Mouse (Mus musculus): ENCODE results near the gene P2rx4. TPM values are rescaled to one million over a fixed set of nuclear protein-coding genes. Genes with fewer than 3 reads are reported as not detected.

Gene P2rx4
- total and polyA plus RNA-seq, 2 experiments from 2014 or later: 22.3 to 54.2 TPM

GRCm38 (mm10) chr5:122687391-122687790, 20.0 kb upstream of the P2rx4 start:
- TF ChIP-seq CTCF (IDR thresholded peaks at IDR 0.05; ENCODE audit: low read depth) (no peak), EP300 (IDR thresholded peaks at IDR 0.05; ENCODE audit: low read depth) (no peak)
- H3K9me3 ChIP-seq (replicated peaks; ENCODE audit: control insufficient read depth, low read length): no peaks in the 10 kb centered on the region
- H3K9ac ChIP-seq (replicated peaks; ENCODE audit: low read depth, low read length): no peak overlapping the region
- ATAC-seq (ENCODE audit: insufficient read depth, low read depth): no peak
- no peak overlapping the region for H3K4me3 ChIP-seq (ENCODE audit: low read depth, low read length)
- no peak overlapping the region for H3K27ac ChIP-seq (ENCODE audit: low read depth)
- no peaks in the 10 kb centered on the region for H3K36me3 ChIP-seq (replicated peaks; ENCODE audit: control insufficient read depth, insufficient read depth, low read length)
- H3K4me2 ChIP-seq (ENCODE audit: low read depth, low read length): no peak overlapping the region
- no peak for DNase-seq (ENCODE audit: low spot score)
- H3K27me3 ChIP-seq (ENCODE audit: control insufficient read depth, insufficient read depth, low read length): no peaks in the 10 kb centered on the region
- WGBS: 70% methylated on average over 4 of the region's 4 CpGs
- H3K4me1 ChIP-seq (ENCODE audit: control insufficient read depth, insufficient read depth): no peaks in the 10 kb centered on the region

DNA sequence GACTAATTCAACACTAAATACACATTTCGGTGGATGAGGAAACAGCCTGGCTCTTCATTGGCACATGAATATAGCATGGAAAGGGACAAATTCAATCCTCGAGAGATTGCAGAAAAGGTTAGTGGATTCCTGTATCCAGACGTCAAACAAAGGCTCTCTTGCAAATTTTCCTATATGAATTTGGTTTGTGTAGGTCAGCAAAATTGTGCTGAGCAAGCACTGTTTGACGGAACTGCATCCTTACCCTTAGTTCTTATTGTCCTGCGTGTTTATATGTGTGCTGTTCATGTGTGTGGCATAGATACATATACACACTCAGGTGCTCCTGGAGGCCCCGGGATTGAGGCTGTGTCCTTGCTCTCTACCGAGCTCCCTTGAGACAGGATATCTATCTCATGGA, 18.2 kb upstream of the P2rx4 start:
- Histone ChIP-seq H3K36me3 (replicated peaks; ENCODE audit: control insufficient read depth, insufficient read depth, low read length) (no peaks in the 10 kb centered on the region), H3K4me1 (ENCODE audit: control insufficient read depth, insufficient read depth) (no peaks in the 10 kb centered on the region), H3K4me3 (ENCODE audit: low read depth, low read length) (no peak overlapping the region), H3K9me3 (replicated peaks; ENCODE audit: control insufficient read depth, low read length) (no peaks in the 10 kb centered on the region), H3K27me3 (ENCODE audit: control insufficient read depth, insufficient read depth, low read length) (no peaks in the 10 kb centered on the region), H3K4me2 (ENCODE audit: low read depth, low read length) (no peak overlapping the region), H3K9ac (replicated peaks; ENCODE audit: low read depth, low read length) (no peak overlapping the region), H3K27ac (ENCODE audit: low read depth) (no peak overlapping the region)
- WGBS: 85% methylated on average over 7 of the region's 7 CpGs
- ATAC-seq (ENCODE audit: insufficient read depth, low read depth) (no peak), DNase-seq (ENCODE audit: low spot score) (no peak)
- no peak for TF ChIP-seq CTCF (IDR thresholded peaks at IDR 0.05; ENCODE audit: low read depth)
- no peak for TF ChIP-seq EP300 (IDR thresholded peaks at IDR 0.05; ENCODE audit: low read depth)

GRCm38 (mm10) chr5:122690486-122690885, 16.9 kb upstream of the P2rx4 start:
- H3K9me3 ChIP-seq (replicated peaks; ENCODE audit: control insufficient read depth, low read length): no peaks in the 10 kb centered on the region
- no peaks in the 10 kb centered on the region for H3K4me1 ChIP-seq (ENCODE audit: control insufficient read depth, insufficient read depth)
- H3K9ac ChIP-seq (replicated peaks; ENCODE audit: low read depth, low read length): no peak overlapping the region
- H3K36me3 ChIP-seq (replicated peaks; ENCODE audit: control insufficient read depth, insufficient read depth, low read length): no peaks in the 10 kb centered on the region
- no peaks in the 10 kb centered on the region for H3K27me3 ChIP-seq (ENCODE audit: control insufficient read depth, insufficient read depth, low read length)
- H3K4me2 ChIP-seq (ENCODE audit: low read depth, low read length): no peak overlapping the region
- 51% methylated on average over 6 of the region's 6 CpGs for WGBS
- no peak overlapping the region for H3K4me3 ChIP-seq (ENCODE audit: low read depth, low read length)
- ATAC-seq (ENCODE audit: insufficient read depth, low read depth) (no peak), DNase-seq (ENCODE audit: low spot score) (no peak)
- H3K27ac ChIP-seq (ENCODE audit: low read depth): no peak overlapping the region
- TF ChIP-seq CTCF (IDR thresholded peaks at IDR 0.05; ENCODE audit: low read depth): no peak
- TF ChIP-seq EP300 (IDR thresholded peaks at IDR 0.05; ENCODE audit: low read depth): no peak

DNA sequence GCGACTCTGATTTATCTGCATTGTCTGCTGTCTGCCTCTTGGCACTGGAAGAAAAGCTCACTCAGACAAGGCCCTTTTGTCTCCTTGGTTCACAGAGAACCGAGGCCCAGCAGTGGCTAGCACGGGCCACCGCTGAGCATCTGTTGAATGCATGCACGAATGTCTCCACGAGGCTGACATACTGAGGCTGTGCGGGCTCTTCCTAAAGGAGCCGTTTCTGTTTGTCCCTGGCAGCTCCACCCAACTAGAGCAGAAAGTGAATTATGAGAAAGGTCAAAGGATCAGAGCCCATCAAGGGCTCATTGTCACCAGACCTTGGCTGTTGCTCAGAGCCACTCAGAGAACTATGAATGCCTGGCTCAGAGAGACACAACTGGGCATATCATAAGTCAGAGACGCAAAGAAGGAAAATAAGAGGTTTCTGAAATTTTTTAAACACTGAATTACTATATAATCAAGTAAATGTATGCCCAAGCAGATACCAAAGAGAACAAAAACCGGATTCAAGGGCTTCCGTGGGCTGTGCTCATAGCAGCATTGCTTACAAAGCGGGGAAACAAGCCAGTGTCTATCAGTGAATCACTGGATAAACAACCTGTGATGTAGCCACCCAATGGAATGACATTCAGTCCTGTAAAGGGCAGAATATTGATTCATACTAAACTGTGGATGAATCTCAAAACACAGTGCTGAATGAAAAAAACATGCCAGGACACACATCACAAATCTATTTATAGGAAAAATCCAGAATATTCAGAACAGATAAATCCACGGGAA, 13.7 kb upstream of the P2rx4 start:
- H3K36me3 ChIP-seq (replicated peaks; ENCODE audit: control insufficient read depth, insufficient read depth, low read length): no peaks in the 10 kb centered on the region
- no peak overlapping the region for H3K9ac ChIP-seq (replicated peaks; ENCODE audit: low read depth, low read length)
- H3K4me2 ChIP-seq (ENCODE audit: low read depth, low read length): no peak overlapping the region
- H3K4me1 ChIP-seq (ENCODE audit: control insufficient read depth, insufficient read depth): no peaks in the 10 kb centered on the region
- H3K27me3 ChIP-seq (ENCODE audit: control insufficient read depth, insufficient read depth, low read length): no peaks in the 10 kb centered on the region
- H3K4me3 ChIP-seq (ENCODE audit: low read depth, low read length): no peak overlapping the region
- H3K9me3 ChIP-seq (replicated peaks; ENCODE audit: control insufficient read depth, low read length): no peaks in the 10 kb centered on the region
- DNase-seq (ENCODE audit: low spot score) (no peak), ATAC-seq (ENCODE audit: insufficient read depth, low read depth) (no peak)
- peak overlapping the region; percentile 16; the same call in 1 of the 2 replicates for H3K27ac ChIP-seq (ENCODE audit: low read depth)
- 49% methylated on average over 13 of the region's 13 CpGs for WGBS
- TF ChIP-seq EP300 (IDR thresholded peaks at IDR 0.05; ENCODE audit: low read depth): no peak

GRCm38 (mm10) chr5:122695516-122695915, 11.8 kb upstream of the P2rx4 start:
- no peak overlapping the region for H3K27ac ChIP-seq (ENCODE audit: low read depth)
- TF ChIP-seq CTCF (IDR thresholded peaks at IDR 0.05; ENCODE audit: low read depth): no peak
- TF ChIP-seq EP300 (IDR thresholded peaks at IDR 0.05; ENCODE audit: low read depth): no peak
- no peak overlapping the region for H3K9ac ChIP-seq (replicated peaks; ENCODE audit: low read depth, low read length)
- ATAC-seq (ENCODE audit: insufficient read depth, low read depth) (no peak), DNase-seq (ENCODE audit: low spot score) (no peak)
- H3K4me2 ChIP-seq (ENCODE audit: low read depth, low read length): no peak overlapping the region
- no peaks in the 10 kb centered on the region for H3K4me1 ChIP-seq (ENCODE audit: control insufficient read depth, insufficient read depth)
- H3K9me3 ChIP-seq (replicated peaks; ENCODE audit: control insufficient read depth, low read length): no peaks in the 10 kb centered on the region
- H3K36me3 ChIP-seq (replicated peaks; ENCODE audit: control insufficient read depth, insufficient read depth, low read length): no peaks in the 10 kb centered on the region
- WGBS: 80% methylated on average over 8 of the region's 8 CpGs
- no peaks in the 10 kb centered on the region for H3K27me3 ChIP-seq (ENCODE audit: control insufficient read depth, insufficient read depth, low read length)
- H3K4me3 ChIP-seq (ENCODE audit: low read depth, low read length): no peak overlapping the region

All from heart, postnatal 0 days (tissue).